In the genomic region with DNA sequence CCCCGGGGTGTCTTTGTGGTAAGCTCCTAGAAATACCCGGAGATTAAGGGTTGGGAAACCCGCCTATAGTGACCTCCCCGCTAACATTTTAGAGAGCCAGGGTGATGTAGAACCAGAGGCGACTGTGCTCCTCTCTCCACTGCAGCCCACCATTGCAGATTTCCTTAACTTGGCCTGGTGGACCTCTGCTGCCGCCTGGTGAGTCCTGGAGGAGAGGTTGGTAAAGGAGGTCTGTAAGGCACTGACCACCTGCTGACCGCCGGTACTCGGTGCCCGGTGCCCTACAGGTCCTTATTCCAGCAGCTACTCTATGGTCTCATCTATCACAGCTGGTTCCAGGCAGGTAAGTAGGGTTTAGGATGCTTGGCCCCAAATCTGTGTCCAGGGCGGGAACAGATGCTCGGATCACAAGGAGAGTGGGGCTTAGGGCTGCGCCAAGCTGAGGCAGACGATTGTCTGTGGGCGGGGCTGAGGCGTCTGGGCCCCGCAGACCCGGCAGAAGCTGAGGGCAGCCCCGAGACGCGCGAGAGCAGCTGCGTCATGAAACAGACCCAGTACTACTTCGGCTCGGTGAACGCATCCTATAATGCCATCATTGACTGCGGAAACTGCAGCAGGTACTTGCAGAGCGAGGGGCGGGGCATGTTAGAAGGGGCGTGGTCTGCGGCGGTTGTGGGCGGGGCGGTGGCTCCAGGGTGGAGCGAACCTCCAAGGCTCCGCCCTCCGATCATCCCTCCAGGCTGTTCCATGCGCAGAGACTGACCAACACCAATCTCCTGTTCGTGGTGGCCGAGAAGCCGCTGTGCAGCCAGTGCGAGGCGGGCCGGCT, we compare ENCODE assay signal across 8 mouse cellular contexts. TPM values are rescaled to one million over a fixed set of nuclear protein-coding genes. Genes with fewer than 3 reads are reported as not detected.
DNase-seq lines count a peak whose midpoint lies in the region; ATAC-seq and TF ChIP-seq lines count a peak whose summit lies in the region.

No protein-coding gene starts in this region.

- peak overlapping the region; percentile 18 for H3K9ac ChIP-seq in heart, embryonic 16.5 days (ENCODE audit: low read length)
- no peak overlapping the region for H3K9ac ChIP-seq in liver, postnatal 0 days (replicated peaks)
- H3K9ac ChIP-seq in neural tube, embryonic 12.5 days: 0 out of 2 replicates have a peak overlapping the region, but pooled peaks have one; percentile 1
- H3K9ac ChIP-seq in stomach, embryonic 15.5 days: no peak overlapping the region

- no peak overlapping the region for H3K27ac ChIP-seq in heart, embryonic 16.5 days (ENCODE audit: low read length)
- H3K27ac ChIP-seq in liver, postnatal 0 days (ENCODE audit: low read depth): no peak overlapping the region
- H3K27ac ChIP-seq in neural tube, embryonic 12.5 days: no peak overlapping the region
- H3K27ac ChIP-seq in stomach, embryonic 15.5 days: no peak overlapping the region

- H3K36me3 ChIP-seq in heart, embryonic 16.5 days (ENCODE audit: control insufficient read depth, insufficient read depth): no peaks in the 10 kb centered on the region
- H3K36me3 ChIP-seq in liver, postnatal 0 days (replicated peaks; ENCODE audit: insufficient read depth, low read length): no peaks in the 10 kb centered on the region
- no peaks in the 10 kb centered on the region; the same call in 1 of the 2 replicates for H3K36me3 ChIP-seq in neural tube, embryonic 12.5 days
- no peaks in the 10 kb centered on the region for H3K36me3 ChIP-seq in stomach, embryonic 15.5 days

- no peak for TF ChIP-seq CTCF in liver, postnatal 0 days (IDR thresholded peaks at IDR 0.05; ENCODE audit: low read depth)

- peaks cover 12% of the 10 kb centered on the region for H3K4me1 ChIP-seq in heart, embryonic 16.5 days (ENCODE audit: control insufficient read depth, insufficient read depth, low read length)
- peaks cover 13% of the 10 kb centered on the region for H3K4me1 ChIP-seq in liver, postnatal 0 days (ENCODE audit: insufficient read depth)
- peaks cover 24% of the 10 kb centered on the region for H3K4me1 ChIP-seq in neural tube, embryonic 12.5 days
- H3K4me1 ChIP-seq in stomach, embryonic 15.5 days: peaks cover 22% of the 10 kb centered on the region

- WGBS in heart, embryonic 16.5 days: 12% methylated on average over 44 of the region's 44 CpGs
- WGBS in liver, postnatal 0 days (ENCODE audit: insufficient replicate concordance): 7% methylated on average over 34 of the region's 44 CpGs
- WGBS in neural tube, embryonic 12.5 days: 4% methylated on average over 44 of the region's 44 CpGs
- WGBS in stomach, embryonic 15.5 days: 5% methylated on average over 44 of the region's 44 CpGs

- H3K4me3 ChIP-seq in heart, embryonic 16.5 days (ENCODE audit: low read length): peak overlapping the region; percentile 42
- peak overlapping the region; percentile 30 for H3K4me3 ChIP-seq in liver, postnatal 0 days (ENCODE audit: low read depth, low read length)
- peak overlapping the region; percentile 24 for H3K4me3 ChIP-seq in neural tube, embryonic 12.5 days
- peak overlapping the region; percentile 42 for H3K4me3 ChIP-seq in stomach, embryonic 15.5 days (replicated peaks)

- peak overlapping the region; percentile 67 for H3K4me2 ChIP-seq in heart, embryonic 16.5 days (ENCODE audit: low read depth, low read length)
- peak overlapping the region; percentile 58 for H3K4me2 ChIP-seq in liver, postnatal 0 days (ENCODE audit: low read depth, low read length)
- H3K4me2 ChIP-seq in neural tube, embryonic 12.5 days (replicated peaks): peak overlapping the region; percentile 58
- H3K4me2 ChIP-seq in stomach, embryonic 15.5 days: peak overlapping the region; percentile 87

- no peak for TF ChIP-seq EP300 in liver, postnatal 0 days (IDR thresholded peaks at IDR 0.05; ENCODE audit: low read depth)

- DNase-seq in layer of hippocampus, adult 11-12 months (ENCODE audit: low spot score): peak; percentile 71
- no peak for DNase-seq in layer of hippocampus, adult 9-10 months (ENCODE audit: low spot score)
- peak; percentile 90 for DNase-seq in kidney, postnatal 10 days
- DNase-seq in liver, postnatal 0 days: peak; percentile 88

- no peaks in the 10 kb centered on the region for H3K9me3 ChIP-seq in heart, embryonic 16.5 days (replicated peaks; ENCODE audit: control insufficient read depth, low read length)
- H3K9me3 ChIP-seq in liver, postnatal 0 days (ENCODE audit: low read length): no peaks in the 10 kb centered on the region
- H3K9me3 ChIP-seq in neural tube, embryonic 12.5 days: no peaks in the 10 kb centered on the region
- H3K9me3 ChIP-seq in stomach, embryonic 15.5 days: no peaks in the 10 kb centered on the region

- H3K27me3 ChIP-seq in heart, embryonic 16.5 days (ENCODE audit: control insufficient read depth, insufficient read depth, low read length): peaks cover 13% of the 10 kb centered on the region
- peaks cover 47% of the 10 kb centered on the region for H3K27me3 ChIP-seq in liver, postnatal 0 days (ENCODE audit: insufficient read depth, low read length)
- peaks cover 50% of the 10 kb centered on the region for H3K27me3 ChIP-seq in neural tube, embryonic 12.5 days (replicated peaks)
- peaks cover 24% of the 10 kb centered on the region for H3K27me3 ChIP-seq in stomach, embryonic 15.5 days (replicated peaks)

- ATAC-seq in erythroblast, adult 5-6 weeks (replicated peaks; ENCODE audit: low FRiP score, poor library complexity, severe bottlenecking): 0 out of 2 replicates have a peak, but pooled peaks have one; percentile 34
- peak; percentile 38 for ATAC-seq in heart, embryonic 16.5 days (replicated peaks; ENCODE audit: extremely low read depth, insufficient read depth, low FRiP score)
- ATAC-seq in liver, postnatal 0 days: peak; percentile 72
- ATAC-seq in neural tube, embryonic 12.5 days (ENCODE audit: low FRiP score, low read depth): peak; percentile 46
- ATAC-seq in stomach, embryonic 15.5 days (ENCODE audit: insufficient read depth, low FRiP score, low read depth): peak; percentile 64

RNA-seq across cellular contexts. Expression of gene Tmem115, which starts 7.3 kb away (rescaled TPM):
- 1.9 and 2.5 TPM in 2 replicates for total RNA-seq in erythroblast, adult 5-6 weeks (2015; ENCODE audit: low replicate concordance)
- 5.9 and 6.0 TPM in 2 replicates for total RNA-seq in erythroblast, adult 5-6 weeks (2017; ENCODE audit: low replicate concordance)
- polyA plus RNA-seq in heart, embryonic 16.5 days (2015; fragmentation: Nextera tagmentation; extraction: Ambion mirVana): 31.3 and 32.9 TPM in 2 replicates
- polyA plus RNA-seq in liver, postnatal 0 days (2015; fragmentation: Nextera tagmentation; extraction: Ambion mirVana): 15.7 and 17.9 TPM in 2 replicates
- polyA plus RNA-seq in neural tube, embryonic 12.5 days (2016; fragmentation: Nextera tagmentation; extraction: Ambion mirVana): 46.7 and 48.4 TPM in 2 replicates
- polyA plus RNA-seq in stomach, embryonic 15.5 days (2015; fragmentation: Nextera tagmentation; extraction: Ambion mirVana): 43.2 and 45.7 TPM in 2 replicates

RNA-seq across cellular contexts. Expression of gene Cyb561d2, which starts 15.6 kb away (rescaled TPM):
- total RNA-seq in erythroblast, adult 5-6 weeks (2015; ENCODE audit: low replicate concordance): 7.5 and 11.1 TPM in 2 replicates
- 4.7 and 6.7 TPM in 2 replicates for total RNA-seq in erythroblast, adult 5-6 weeks (2017; ENCODE audit: low replicate concordance)
- polyA plus RNA-seq in heart, embryonic 16.5 days (2015; fragmentation: Nextera tagmentation; extraction: Ambion mirVana): 17.7 and 18.5 TPM in 2 replicates
- polyA plus RNA-seq in liver, postnatal 0 days (2015; fragmentation: Nextera tagmentation; extraction: Ambion mirVana): 18.5 and 19.6 TPM in 2 replicates
- polyA plus RNA-seq in neural tube, embryonic 12.5 days (2016; fragmentation: Nextera tagmentation; extraction: Ambion mirVana): 24.2 and 25.4 TPM in 2 replicates
- polyA plus RNA-seq in stomach, embryonic 15.5 days (2015; fragmentation: Nextera tagmentation; extraction: Ambion mirVana): 26.6 and 31.3 TPM in 2 replicates

RNA-seq across cellular contexts. Expression of gene Nprl2, which starts 15.6 kb away (rescaled TPM):
- total RNA-seq in erythroblast, adult 5-6 weeks (2015; ENCODE audit: low replicate concordance): 0.77 and 4.4 TPM in 2 replicates
- total RNA-seq in erythroblast, adult 5-6 weeks (2017; ENCODE audit: low replicate concordance): 1.3 and 10.1 TPM in 2 replicates
- polyA plus RNA-seq in heart, embryonic 16.5 days (2015; fragmentation: Nextera tagmentation; extraction: Ambion mirVana): 32.4 and 33.3 TPM in 2 replicates
- polyA plus RNA-seq in liver, postnatal 0 days (2015; fragmentation: Nextera tagmentation; extraction: Ambion mirVana): 8.5 TPM in 2 replicates
- 52.6 and 55.2 TPM in 2 replicates for polyA plus RNA-seq in neural tube, embryonic 12.5 days (2016; fragmentation: Nextera tagmentation; extraction: Ambion mirVana)
- 39.1 and 39.7 TPM in 2 replicates for polyA plus RNA-seq in stomach, embryonic 15.5 days (2015; fragmentation: Nextera tagmentation; extraction: Ambion mirVana)

RNA-seq across cellular contexts. Expression of gene Zmynd10, which starts 20.7 kb away (rescaled TPM):
- total RNA-seq in erythroblast, adult 5-6 weeks (2015; ENCODE audit: low replicate concordance): not detected in 2 replicates
- not detected in 2 replicates for total RNA-seq in erythroblast, adult 5-6 weeks (2017; ENCODE audit: low replicate concordance)
- polyA plus RNA-seq in heart, embryonic 16.5 days (2015; fragmentation: Nextera tagmentation; extraction: Ambion mirVana): 1.7 and 2.5 TPM in 2 replicates
- 0.59 and 0.73 TPM in 2 replicates for polyA plus RNA-seq in liver, postnatal 0 days (2015; fragmentation: Nextera tagmentation; extraction: Ambion mirVana)
- 0.51 and 0.82 TPM in 2 replicates for polyA plus RNA-seq in neural tube, embryonic 12.5 days (2016; fragmentation: Nextera tagmentation; extraction: Ambion mirVana)
- polyA plus RNA-seq in stomach, embryonic 15.5 days (2015; fragmentation: Nextera tagmentation; extraction: Ambion mirVana): 0.63 and 0.94 TPM in 2 replicates

RNA-seq across cellular contexts. Expression of gene Rassf1, which starts 24.9 kb away (rescaled TPM):
- 6.1 and 7.3 TPM in 2 replicates for total RNA-seq in erythroblast, adult 5-6 weeks (2015; ENCODE audit: low replicate concordance)
- total RNA-seq in erythroblast, adult 5-6 weeks (2017; ENCODE audit: low replicate concordance): 14.8 TPM in 2 replicates
- polyA plus RNA-seq in heart, embryonic 16.5 days (2015; fragmentation: Nextera tagmentation; extraction: Ambion mirVana): 54.0 and 55.3 TPM in 2 replicates
- polyA plus RNA-seq in liver, postnatal 0 days (2015; fragmentation: Nextera tagmentation; extraction: Ambion mirVana): 12.4 and 15.1 TPM in 2 replicates
- polyA plus RNA-seq in neural tube, embryonic 12.5 days (2016; fragmentation: Nextera tagmentation; extraction: Ambion mirVana): 37.6 and 37.7 TPM in 2 replicates
- 53.9 and 58.0 TPM in 2 replicates for polyA plus RNA-seq in stomach, embryonic 15.5 days (2015; fragmentation: Nextera tagmentation; extraction: Ambion mirVana)

Comparison
In these comparisons a context has a peak if more than half of its experiments do, and no peak if none do; other contexts are left out.
1. H3K9ac ChIP-seq: peak in heart, embryonic 16.5 days (single experiment) and neural tube, embryonic 12.5 days (single experiment); none in liver, postnatal 0 days (single experiment) and stomach, embryonic 15.5 days (single experiment).
2. Peak in every context shown above with its lines, with median percentiles within 50 percentile points of each other: ATAC-seq, H3K4me2 ChIP-seq and H3K4me3 ChIP-seq.